In genomic region chr17:66315451-66315850, GRCm38 (mm10) we compare ENCODE assay signal across 8 mouse cellular contexts.
DNase-seq lines count a peak whose midpoint lies in the region; ATAC-seq and TF ChIP-seq lines count a peak whose summit lies in the region.
"Had no signal": no experiment of that assay in that cellular context is flagged by ENCODE, and none has a peak within 500 bp of the region (broad histone marks: within the 10 kb centered on the region; RNA-seq: fewer than 3 reads in every experiment).

No protein-coding gene starts in this region.

- H3K36me3 ChIP-seq in intestine, embryonic 14.5 days (ENCODE audit: control insufficient read depth, insufficient read depth, low read length), result no peaks in the 10 kb centered on the region
- H3K36me3 ChIP-seq in intestine, postnatal 0 days (ENCODE audit: control insufficient read depth, insufficient read depth), result no peaks in the 10 kb centered on the region
- no peaks in the 10 kb centered on the region for H3K36me3 ChIP-seq in forebrain, embryonic 16.5 days (ENCODE audit: control insufficient read depth, insufficient read depth)
- H3K36me3 ChIP-seq in midbrain, embryonic 16.5 days (ENCODE audit: control insufficient read depth, insufficient read depth, low read length), result no peaks in the 10 kb centered on the region

- no peaks in the 10 kb centered on the region for H3K27me3 ChIP-seq in intestine, embryonic 14.5 days (replicated peaks; ENCODE audit: control insufficient read depth, insufficient read depth, low read length)
- H3K27me3 ChIP-seq in intestine, postnatal 0 days (replicated peaks; ENCODE audit: control insufficient read depth, insufficient read depth, low read length), result no peaks in the 10 kb centered on the region
- H3K27me3 ChIP-seq in forebrain, embryonic 16.5 days (replicated peaks; ENCODE audit: control insufficient read depth, insufficient read depth, low read length), result no peaks in the 10 kb centered on the region
- H3K27me3 ChIP-seq in midbrain, embryonic 16.5 days (ENCODE audit: control insufficient read depth, insufficient read depth, low read depth, low read length), result no peaks in the 10 kb centered on the region

- DNase-seq in intestine, embryonic 14.5 days (ENCODE audit: low spot score), result no peak
- peak; percentile 70 for DNase-seq in embryo, embryonic 10 days (ENCODE audit: low spot score)
- no peak for DNase-seq in MN1 (ENCODE audit: low spot score)
- no peak for DNase-seq in adrenal gland, postnatal 10 days
- DNase-seq: cerebellum, postnatal 10 days had no signal

- H3K4me2 ChIP-seq in intestine, embryonic 14.5 days (ENCODE audit: low read length), result peak overlapping the region; percentile 34
- no peak overlapping the region for H3K4me2 ChIP-seq in intestine, postnatal 0 days (replicated peaks; ENCODE audit: low read depth)
- H3K4me2 ChIP-seq in forebrain, embryonic 16.5 days (ENCODE audit: low read length), result no peak overlapping the region
- peak overlapping the region; percentile 32 for H3K4me2 ChIP-seq in midbrain, embryonic 16.5 days (ENCODE audit: low read length)

- H3K27ac ChIP-seq in intestine, embryonic 14.5 days (ENCODE audit: low read depth), result peak overlapping the region; percentile 66
- H3K27ac ChIP-seq in intestine, postnatal 0 days (ENCODE audit: low read depth, low read length), result no peak overlapping the region
- H3K27ac ChIP-seq in forebrain, embryonic 16.5 days (ENCODE audit: low read length), result peak overlapping the region; percentile 12; the same call in 1 of the 2 replicates
- H3K27ac ChIP-seq in midbrain, embryonic 16.5 days (ENCODE audit: low read length), result peak overlapping the region; percentile 55; the same call in 1 of the 2 replicates

- WGBS in intestine, embryonic 14.5 days, result 12% methylated on average over 10 of the region's 10 CpGs
- 32% methylated on average over 10 of the region's 10 CpGs for WGBS in intestine, postnatal 0 days
- WGBS in forebrain, embryonic 16.5 days, result 39% methylated on average over 10 of the region's 10 CpGs
- 23% methylated on average over 10 of the region's 10 CpGs for WGBS in midbrain, embryonic 16.5 days

- no peak overlapping the region for H3K4me3 ChIP-seq in intestine, embryonic 14.5 days (ENCODE audit: low read depth, low read length)
- H3K4me3 ChIP-seq in intestine, postnatal 0 days (ENCODE audit: low read depth, low read length), result no peak overlapping the region
- no peak overlapping the region for H3K4me3 ChIP-seq in forebrain, embryonic 16.5 days (replicated peaks; ENCODE audit: low read length)
- no peak overlapping the region for H3K4me3 ChIP-seq in midbrain, embryonic 16.5 days (ENCODE audit: low read depth, low read length)

- no peak for TF ChIP-seq CTCF in intestine, postnatal 0 days (IDR thresholded peaks at IDR 0.05; ENCODE audit: low read depth)

- peak; percentile 55 for ATAC-seq in intestine, embryonic 14.5 days (replicated peaks; ENCODE audit: low FRiP score, low TSS enrichment, low read depth)
- no peak for ATAC-seq in intestine, postnatal 0 days
- no peak for ATAC-seq in forebrain, embryonic 16.5 days
- no peak for ATAC-seq in midbrain, embryonic 16.5 days

- peaks cover 20% of the 10 kb centered on the region for H3K4me1 ChIP-seq in intestine, embryonic 14.5 days (replicated peaks; ENCODE audit: control insufficient read depth, insufficient read depth, low read length)
- H3K4me1 ChIP-seq in intestine, postnatal 0 days (replicated peaks; ENCODE audit: control insufficient read depth, insufficient read depth, low read length), result no peaks in the 10 kb centered on the region
- H3K4me1 ChIP-seq in forebrain, embryonic 16.5 days (replicated peaks; ENCODE audit: control insufficient read depth, insufficient read depth, low read length), result peaks cover 13% of the 10 kb centered on the region
- peaks cover 13% of the 10 kb centered on the region for H3K4me1 ChIP-seq in midbrain, embryonic 16.5 days (ENCODE audit: control insufficient read depth, insufficient read depth, low read length)

- H3K9ac ChIP-seq in intestine, embryonic 14.5 days (ENCODE audit: low read length), result no peak overlapping the region
- no peak overlapping the region for H3K9ac ChIP-seq in intestine, postnatal 0 days (ENCODE audit: low read depth, low read length)
- H3K9ac ChIP-seq in forebrain, embryonic 16.5 days (replicated peaks; ENCODE audit: low read depth, low read length), result no peak overlapping the region
- H3K9ac ChIP-seq in midbrain, embryonic 16.5 days (ENCODE audit: low read depth, low read length), result peak overlapping the region; percentile 38; the same call in 1 of the 2 replicates

- no peaks in the 10 kb centered on the region for H3K9me3 ChIP-seq in intestine, embryonic 14.5 days (ENCODE audit: control insufficient read depth, low read length)
- no peaks in the 10 kb centered on the region for H3K9me3 ChIP-seq in intestine, postnatal 0 days (ENCODE audit: control insufficient read depth)
- H3K9me3 ChIP-seq in forebrain, embryonic 16.5 days (ENCODE audit: control insufficient read depth, low read length), result no peaks in the 10 kb centered on the region
- no peaks in the 10 kb centered on the region for H3K9me3 ChIP-seq in midbrain, embryonic 16.5 days (replicated peaks; ENCODE audit: control insufficient read depth, low read length, poor library complexity, severe bottlenecking)

Comparison
In these comparisons a context has a peak if more than half of its experiments do, and no peak if none do; other contexts are left out.
1. H3K4me2 ChIP-seq: peak in intestine, embryonic 14.5 days (single experiment) and midbrain, embryonic 16.5 days (single experiment); none in intestine, postnatal 0 days (single experiment) and forebrain, embryonic 16.5 days (single experiment).